8 mouse cellular contexts compared by ENCODE assay signal in the genomic region with DNA sequence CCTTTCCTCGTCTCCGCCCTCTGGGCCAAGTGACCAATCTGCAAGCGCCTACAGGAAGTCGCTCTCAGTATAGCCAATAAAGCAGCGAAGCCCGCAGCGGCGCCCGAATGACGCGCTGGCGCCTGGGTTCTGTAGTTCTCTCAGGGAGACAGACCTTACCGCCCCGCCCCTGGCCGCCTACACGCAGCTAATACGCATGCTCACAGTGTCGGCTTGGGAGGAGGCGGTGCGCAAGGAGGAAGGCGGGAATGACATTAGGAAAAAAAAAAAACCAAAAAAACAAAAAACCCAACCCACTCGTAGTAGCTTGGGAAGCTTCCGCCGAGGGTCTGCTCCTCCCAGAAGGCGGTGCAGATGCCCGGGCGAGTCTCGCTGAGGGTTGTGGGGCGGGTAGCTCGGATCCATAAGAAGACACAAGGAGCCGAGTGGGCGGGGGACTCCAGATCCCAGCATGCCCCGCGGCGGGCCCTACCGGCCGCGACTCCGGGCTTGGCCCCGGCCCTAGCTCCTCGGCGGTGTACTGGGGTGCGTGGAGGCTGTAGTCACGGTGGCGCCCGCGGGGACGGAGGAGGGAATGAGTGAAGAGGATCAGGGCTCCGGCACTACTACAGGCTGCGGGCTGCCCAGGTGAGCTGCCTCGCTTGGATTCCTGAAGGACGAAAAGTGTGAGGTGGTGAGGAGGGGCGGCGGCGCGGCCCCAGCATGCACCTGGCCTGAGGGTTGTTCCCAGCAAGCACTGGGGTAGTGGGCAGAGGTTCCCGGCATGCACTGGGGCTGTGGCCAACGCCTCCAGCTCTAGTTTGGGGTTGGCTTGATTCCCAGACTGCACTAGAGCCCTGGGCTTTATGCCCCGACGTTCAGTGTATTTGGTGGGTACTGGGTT. TPM values are rescaled to one million over a fixed set of nuclear protein-coding genes. Genes with fewer than 3 reads are reported as not detected.
A peak's percentile ranks its signal among the peaks of the same experiment; 100 is the strongest.
DNase-seq lines count a peak whose midpoint lies in the region; ATAC-seq and TF ChIP-seq lines count a peak whose summit lies in the region.

A gene (plus strand): TSS at position 217 of the 883 bp plus-strand sequence.

- peaks cover 51% of the 10 kb centered on the region for H3K4me1 ChIP-seq in hindbrain, embryonic 10.5 days (replicated peaks)
- H3K4me1 ChIP-seq in lung, postnatal 0 days (ENCODE audit: insufficient read depth, low read depth, low read length): no peaks in the 10 kb centered on the region

- H3K36me3 ChIP-seq in hindbrain, embryonic 10.5 days: peaks cover 31% of the 10 kb centered on the region
- no peaks in the 10 kb centered on the region for H3K36me3 ChIP-seq in lung, postnatal 0 days (ENCODE audit: insufficient read depth, low read length)

- H3K9ac ChIP-seq in lung, postnatal 0 days (replicated peaks; ENCODE audit: low read depth): peak within 1 kb of the TSS; percentile 84

- peak within 1 kb of the TSS; percentile 88 for H3K4me2 ChIP-seq in lung, postnatal 0 days (replicated peaks; ENCODE audit: low read depth, low read length)

- peak within 1 kb of the TSS; percentile 73 for H3K4me3 ChIP-seq in hindbrain, embryonic 10.5 days
- H3K4me3 ChIP-seq in lung, postnatal 0 days (ENCODE audit: low read depth, low read length): peak within 1 kb of the TSS; percentile 60

- no peaks in the 10 kb centered on the region for H3K9me3 ChIP-seq in hindbrain, embryonic 10.5 days
- no peaks in the 10 kb centered on the region for H3K9me3 ChIP-seq in lung, postnatal 0 days (ENCODE audit: low read length)

- peak; percentile 100 for DNase-seq in MN1 (ENCODE audit: low spot score)
- DNase-seq in cerebellum, adult 9-10 months: peak; percentile 100
- peak; percentile 99 for DNase-seq in hindbrain, embryonic 10.5 days (ENCODE audit: low spot score)
- DNase-seq in layer of hippocampus, adult 9-11 months: peak; percentile 100
- peak; percentile 99 for DNase-seq in lung, postnatal 0 days (ENCODE audit: low spot score)
- DNase-seq in ovary, postnatal 14 days (ENCODE audit: low spot score): peak; percentile 97
- peak; percentile 99 for DNase-seq in thymus, postnatal 14 days

- under 1% methylated on average over 60 of the region's 60 CpGs for WGBS in hindbrain, embryonic 10.5 days
- under 1% methylated on average over 58 of the region's 60 CpGs for WGBS in lung, postnatal 0 days

- TF ChIP-seq CTCF in lung, postnatal 0 days (IDR thresholded peaks at IDR 0.05): no peak

- no peaks in the 10 kb centered on the region for H3K27me3 ChIP-seq in hindbrain, embryonic 10.5 days (ENCODE audit: insufficient read depth, poor library complexity, severe bottlenecking)
- H3K27me3 ChIP-seq in lung, postnatal 0 days (replicated peaks; ENCODE audit: insufficient read depth, low read length): no peaks in the 10 kb centered on the region

- peak; percentile 79 for ATAC-seq in frontal cortex, adult (ENCODE audit: low TSS enrichment)
- peak; percentile 92 for ATAC-seq in lung, postnatal 0 days

- 0 out of 2 replicates have a peak, but pooled peaks have one; percentile 52 for TF ChIP-seq EP300 in lung, postnatal 0 days (IDR thresholded peaks at IDR 0.05)

- H3K27ac ChIP-seq in hindbrain, embryonic 10.5 days: peak within 1 kb of the TSS; percentile 99
- peak within 1 kb of the TSS; percentile 99 for H3K27ac ChIP-seq in lung, postnatal 0 days (ENCODE audit: low read length)

RNA-seq across cellular contexts. Expression of the gene that starts here (rescaled TPM):
- polyA plus RNA-seq in hindbrain, embryonic 10.5 days (2016; fragmentation: Nextera tagmentation; extraction: Ambion mirVana): 132 and 135 TPM in 2 replicates
- 35.2 and 42.8 TPM in 2 replicates for polyA plus RNA-seq in lung, postnatal 0 days (2015; fragmentation: Nextera tagmentation; extraction: Ambion mirVana)

Comparison
In these comparisons a context has a peak if more than half of its experiments do, and no peak if none do; other contexts are left out.
1. Peak in every context shown above with its lines: DNase-seq, ATAC-seq, H3K4me3 ChIP-seq and H3K27ac ChIP-seq.